Mouse (Mus musculus) Patski (cell line): ENCODE results near the gene Trim39. TPM values are rescaled to one million over a fixed set of nuclear protein-coding genes. Genes with fewer than 3 reads are reported as not detected.

Source experiments
- ATAC-seq: fragments of 100-300 bp; one replicate; pipeline ENCODE4 v1.8.0; 2021
- CTCF ChIA-PET: fragments of 350-600 bp; sonication (Branson Sonifier 250); formaldehyde crosslinking; loops from one replicate; lab custom pipeline; 2022; ENCODE audit warnings: inconsistent platforms; lab: Charles Lee
- POLR2A ChIA-PET: fragments of 350-600 bp; sonication (Branson Sonifier 250); formaldehyde crosslinking; loops from one replicate; lab custom pipeline; 2022; ENCODE audit warnings: antibody characterized with exemption, inconsistent platforms; lab: Charles Lee
- DNase-seq: peaks from one replicate; pipeline ENCODE4 v3.0.0-alpha.2; 2011; ENCODE audit warnings: low read depth, low spot score
- H3K27me3 ChIP-seq: fragments of 371-371 bp; one replicate; pipeline ENCODE4 v1.5.1; 2021
- CTCF ChIP-seq: fragments of 100-300 bp; IDR thresholded peaks from one replicate; pipeline ENCODE4 v1.5.1; 2021
- in situ Hi-C: fragments of 300-500 bp; cut with MboI; formaldehyde crosslinking; loops from 3 replicates; pipeline ENCODE4 v1.11.1; 2018; ENCODE audit warnings: low pct_unique_long_range_greater_than_20kb, mixed read lengths
- polyA plus RNA-seq: library from polyadenylated mRNA; unstranded; gene quantifications from one replicate; pipeline ENCODE4 v1.2.3, GENCODE M21; 2021

Gene Trim39
- polyA plus RNA-seq, 1 experiment from 2014 or later = 21.0 TPM

GRCm38 (mm10) chr17:36272643-36273366, 758 bp upstream of the Trim39 start:
- DNase-seq (no peak), ATAC-seq (no peak)
- no peak for TF ChIP-seq CTCF
- H3K27me3 ChIP-seq = no peaks in the 10 kb centered on the region
- POLR2A ChIA-PET = interaction anchor here (1.3 kb wide), 1 partner anchor 11 kb away, joined by 4 read pairs; no protein-coding TSS in a partner anchor
- CTCF ChIA-PET = interaction anchor here (1.0 to 2.4 kb wide), 2 partner anchors 15 to 18 kb away, joined by 3 to 12 read pairs; partner anchors contain the start of gene Rpp21
- in situ Hi-C loops = loop anchor here (25.0 kb wide), 1 partner anchor 789 kb away; no protein-coding TSS in a partner anchor

GRCm38 (mm10) chr17:36270956-36271585, 976 bp downstream of the Trim39 start:
- ATAC-seq = peak; percentile 92
- DNase-seq = peak; percentile 17
- H3K27me3 ChIP-seq = no peaks in the 10 kb centered on the region
- POLR2A ChIA-PET = interaction anchor here (0.9 to 1.3 kb wide), 2 partner anchors 10 to 1611 kb away, joined by 3 to 4 read pairs; no protein-coding TSS in a partner anchor
- in situ Hi-C loops = loop anchor here (25.0 kb wide), 1 partner anchor 791 kb away; no protein-coding TSS in a partner anchor
- no peak for TF ChIP-seq CTCF
- CTCF ChIA-PET = interaction anchor here (2.4 kb wide), 1 partner anchor 14 kb away, joined by 12 read pairs; the partner anchor contains the start of gene Rpp21

- in situ Hi-C loops = loop anchor here (25.0 kb wide), 1 partner anchor 796 kb away; no protein-coding TSS in a partner anchor
- ChIA-PET POLR2A (no interaction called here), CTCF (no interaction called here)
- no peak for ATAC-seq
- no peak for DNase-seq
- no peak for TF ChIP-seq CTCF
- no peaks in the 10 kb centered on the region for H3K27me3 ChIP-seq
These were observed 6.2 kb downstream of the Trim39 start for GRCm38 (mm10) chr17:36265834-36266233.

GRCm38 (mm10) chr17:36264273-36264925, 7.6 kb downstream of the Trim39 start:
- H3K27me3 ChIP-seq = no peaks in the 10 kb centered on the region
- in situ Hi-C loops = loop anchor here (25.0 kb wide), 1 partner anchor 798 kb away; no protein-coding TSS in a partner anchor
- DNase-seq (no peak), ATAC-seq (no peak)
- CTCF ChIA-PET = no interaction called here
- no peak for TF ChIP-seq CTCF
- POLR2A ChIA-PET = no interaction called here

GRCm38 (mm10) chr17:36261511-36262166, 10.4 kb downstream of the Trim39 start:
- no peak for DNase-seq
- POLR2A ChIA-PET = interaction anchor here (1.1 kb wide), 1 partner anchor 10 kb away, joined by 4 read pairs; the partner anchor contains the start of gene Trim39
- TF ChIP-seq CTCF = no peak
- H3K27me3 ChIP-seq = no peaks in the 10 kb centered on the region
- ATAC-seq = no peak
- CTCF ChIA-PET = interaction anchor here (1.3 kb wide), 1 partner anchor 15 kb away, joined by 6 read pairs; no protein-coding TSS in a partner anchor
- in situ Hi-C loops = loop anchor here (25.0 kb wide), 1 partner anchor 801 kb away; no protein-coding TSS in a partner anchor

GRCm38 (mm10) chr17:36257969-36258368, 14.1 kb downstream of the Trim39 start, which contains the start of gene Rpp21:
Gene Rpp21, minus strand, starts transcription at chr17:36258069.
- ATAC-seq (no peak), DNase-seq (no peak)
- CTCF ChIA-PET = interaction anchor here (1.4 to 1.9 kb wide), 6 partner anchors 11 to 26 kb away, joined by 3 to 16 read pairs (median 4); partner anchors contain the start of gene Trim39
- POLR2A ChIA-PET = interaction anchor here (0.6 to 1.5 kb wide), 2 partner anchors 10 to 537 kb away, joined by 3 to 4 read pairs; no protein-coding TSS in a partner anchor
- in situ Hi-C loops = loop anchor here (25.0 kb wide), 1 partner anchor 804 kb away; no protein-coding TSS in a partner anchor
- H3K27me3 ChIP-seq = no peaks in the 10 kb centered on the region
- TF ChIP-seq CTCF = no peak

- in situ Hi-C loops = loop anchor here (25.0 kb wide), 1 partner anchor 805 kb away; no protein-coding TSS in a partner anchor
- ChIA-PET POLR2A (interaction anchor here (0.6 to 1.5 kb wide), 2 partner anchors 10 to 537 kb away, joined by 3 to 4 read pairs; no protein-coding TSS in a partner anchor), CTCF (interaction anchor here (0.7 to 1.9 kb wide), 7 partner anchors 12 to 26 kb away, joined by 3 to 16 read pairs (median 4); partner anchors contain the start of gene Trim39)
- H3K27me3 ChIP-seq = no peaks in the 10 kb centered on the region
- peak; percentile 24 for DNase-seq
- ATAC-seq = peak; percentile 96
- peak; percentile 91 for TF ChIP-seq CTCF
These were observed 14.7 kb downstream of the Trim39 start for GRCm38 (mm10) chr17:36257241-36257947.

- in situ Hi-C loops = loop anchor here (25.0 kb wide), 1 partner anchor 809 kb away; no protein-coding TSS in a partner anchor
- no peak for ATAC-seq
- POLR2A ChIA-PET = no interaction called here
These were observed 18.9 kb downstream of the Trim39 start for GRCm38 (mm10) chr17:36253087-36253600.

More at GRCm38 (mm10) chr17:36253087-36253600, 18.9 kb downstream of the Trim39 start:
- no peak for TF ChIP-seq CTCF
- CTCF ChIA-PET = interaction anchor here (1.3 kb wide), 1 partner anchor 16 kb away, joined by 3 read pairs; no protein-coding TSS in a partner anchor
- no peak for DNase-seq
- no peaks in the 10 kb centered on the region for H3K27me3 ChIP-seq
